Mouse (Mus musculus) ES-E14 (cell line): ENCODE results near the gene Arhgef28.

ENCODE experiments used
- MAFK ChIP-seq: IDR thresholded peaks from 2 replicates; pipeline ENCODE4 v1.6.1; 2014; ENCODE audit warnings: mild to moderate bottlenecking, low read depth, low read length, inconsistent platforms; ENCODE audit not compliant: insufficient read depth
- ZC3H11A ChIP-seq: IDR thresholded peaks from 2 replicates; pipeline ENCODE4 v1.6.1; 2012; ENCODE audit warnings: low read depth, mild to moderate bottlenecking, inconsistent platforms, low read length, borderline replicate concordance
- ZNF384 ChIP-seq: IDR thresholded peaks from 2 replicates; pipeline ENCODE4 v1.6.1; 2012; ENCODE audit warnings: low read depth, low read length, inconsistent platforms

- TF ChIP-seq MAFK (no peak), ZNF384 (no peak), ZC3H11A (no peak)
Observed at GRCm38 (mm10) chr13:97946422-97946821, 259.8 kb downstream of the Arhgef28 start.
